Mouse (Mus musculus) liver, embryonic 14.5 days (tissue): ENCODE results near the gene Hgd. TPM values are rescaled to one million over a fixed set of nuclear protein-coding genes. Genes with fewer than 3 reads are reported as not detected.

ENCODE experiments used
- ATAC-seq: fragments of 200-750 bp; cut with Nextera tagmentation; 2 replicates; pipeline ENCODE4 v1.8.0; 2017; ENCODE audit warnings: moderate number of reproducible peaks, mild to moderate bottlenecking, moderate library complexity; ENCODE audit not compliant: insufficient read depth
- DNase-seq, 3 experiments: peaks; one replicate each; pipeline ENCODE4 v3.0.0-alpha.2; 2012 to 2013; ENCODE audit warnings: low read depth in 3 of 3, low spot score in 3 of 3
- H3K27ac ChIP-seq: fragments of 300-500 bp; sonication (generic); 2 replicates; pipeline ENCODE4 v1.5.1; 2014; ENCODE audit warnings: moderate library complexity, mild to moderate bottlenecking, control low read depth, inconsistent platforms
- H3K27me3 ChIP-seq: fragments of 300-500 bp; sonication (generic); 2 replicates; pipeline ENCODE4 v1.6.1; 2014; ENCODE audit warnings: mild to moderate bottlenecking, low read length, moderate library complexity; ENCODE audit not compliant: control insufficient read depth, insufficient read depth
- H3K36me3 ChIP-seq: fragments of 300-500 bp; sonication (generic); replicated peaks from 2 replicates; pipeline ENCODE4 v1.6.1; 2014; ENCODE audit warnings: low read depth; ENCODE audit not compliant: control insufficient read depth, insufficient read depth
- H3K4me1 ChIP-seq, 2 experiments: fragments of 200-500 bp in 1 of 2; fragments of 300-500 bp in 1 of 2; sonication (generic) in 1 of 2; replicated peaks; 2 replicates each; pipeline ENCODE4 v1.6.1; 2012 to 2014; ENCODE audit warnings: antibody characterized with exemption in 1 of 2, inconsistent platforms in 1 of 2, low read length in 1 of 2; ENCODE audit not compliant: control insufficient read depth in 2 of 2, insufficient read depth in 2 of 2
- H3K4me2 ChIP-seq: fragments of 300-500 bp; sonication (generic); 2 replicates; pipeline ENCODE4 v1.6.1; 2014; ENCODE audit warnings: low read depth, mild to moderate bottlenecking, control low read depth, moderate library complexity
- H3K4me3 ChIP-seq, 2 experiments: fragments of 200-500 bp in 1 of 2; fragments of 300-500 bp in 1 of 2; sonication (generic) in 1 of 2; 2 replicates each; pipeline ENCODE4 v1.5.1; 2012 to 2014; ENCODE audit warnings: low read depth in 2 of 2, low read length in 2 of 2, mild to moderate bottlenecking in 2 of 2, control low read depth in 1 of 2, inconsistent platforms in 1 of 2, moderate library complexity in 1 of 2; ENCODE audit not compliant: insufficient read depth in 1 of 2
- H3K9ac ChIP-seq: fragments of 300-500 bp; sonication (generic); replicated peaks from 2 replicates; pipeline ENCODE4 v1.6.1; 2014; ENCODE audit warnings: mild to moderate bottlenecking, control low read depth, moderate library complexity
- H3K9me3 ChIP-seq: fragments of 300-500 bp; sonication (generic); 2 replicates; pipeline ENCODE4 v1.6.1; 2016; ENCODE audit warnings: low read length, mixed read lengths; ENCODE audit not compliant: control insufficient read depth
- CTCF ChIP-seq: IDR thresholded peaks from 2 replicates; pipeline ENCODE4 v1.5.1; 2016; ENCODE audit warnings: antibody characterized with exemption, low read depth, control low read depth
- EP300 ChIP-seq: IDR thresholded peaks from 2 replicates; pipeline ENCODE4 v1.6.1; 2016; ENCODE audit warnings: antibody characterized with exemption, low read depth
- WGBS: fragments of 180-500 bp; shearing (Covaris S2); extraction: QIAGEN DNeasy Blood & Tissue Kit; methylation state at CpG from one replicate; pipeline ENCODE4 v1.1.7; 2014; ENCODE audit not compliant: insufficient replicate concordance; 5-methylcytosine and 5-hydroxymethylcytosine counted together
- polyA plus RNA-seq, 2 experiments: library from polyadenylated mRNA; depleted of rRNA in 1 of 2; stranded (reverse) in 1 of 2; unstranded in 1 of 2; fragments of >200 nt; fragmentation: Nextera tagmentation in 1 of 2; extraction: Ambion mirVana in 1 of 2; gene quantifications; 2 replicates each; pipeline versions ENCODE4 v1.2.1 to v1.2.3; 2012 to 2014

Hgd gene
- polyA plus RNA-seq, 2 experiments, result 20.3 to 32.7 TPM

DNA sequence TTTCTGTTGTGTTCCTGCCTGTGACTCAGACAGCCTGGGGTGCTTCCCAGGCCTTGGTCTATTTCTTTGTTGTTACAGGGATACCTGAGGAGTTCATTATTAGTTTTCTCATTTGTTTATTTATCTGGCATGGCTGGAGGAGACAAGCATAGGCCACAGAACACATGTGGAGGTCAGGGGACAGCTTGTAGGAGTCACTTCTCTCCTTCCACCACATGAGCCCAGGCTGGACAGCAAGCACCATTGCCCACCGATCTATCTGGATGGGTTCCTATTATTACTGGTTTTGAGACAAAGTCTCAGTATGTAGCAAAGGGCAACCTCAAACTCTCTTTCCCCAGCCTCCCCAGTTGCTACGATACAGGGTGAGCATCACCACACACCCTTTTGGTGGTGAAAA, 100.3 kb downstream of the Hgd start:
- no peak for ATAC-seq
- Histone ChIP-seq H3K4me2 (no peak overlapping the region), H3K4me3 (no peak overlapping the region), H3K36me3 (no peaks in the 10 kb centered on the region), H3K27me3 (no peaks in the 10 kb centered on the region), H3K27ac (no peak overlapping the region), H3K9ac (no peak overlapping the region), H3K4me1 (peaks cover 2 to 7% of the 10 kb centered on the region in 2 experiments; a peak in 3 of 4 replicates), H3K9me3 (no peaks in the 10 kb centered on the region)
- no peak for DNase-seq
- TF ChIP-seq EP300 (no peak), CTCF (no peak)
- 68% methylated on average over 2 of the region's 2 CpGs for WGBS

GRCm38 (mm10) chr16:37680831-37681230, 100.9 kb downstream of the Hgd start:
- no peak overlapping the region for H3K4me2 ChIP-seq
- H3K9me3 ChIP-seq, result no peaks in the 10 kb centered on the region
- TF ChIP-seq EP300 (no peak), CTCF (no peak)
- H3K27me3 ChIP-seq, result no peaks in the 10 kb centered on the region
- H3K27ac ChIP-seq, result no peak overlapping the region
- H3K4me3 ChIP-seq, result no peak overlapping the region
- ATAC-seq (no peak), DNase-seq (no peak)
- peaks cover 6 to 12% of the 10 kb centered on the region in 2 experiments for H3K4me1 ChIP-seq
- H3K36me3 ChIP-seq, result no peaks in the 10 kb centered on the region
- H3K9ac ChIP-seq, result no peak overlapping the region
- WGBS, result 71% methylated on average over 8 of the region's 8 CpGs

Other genes with a start within 250 kb of the Hgd start
- gene Stxbp5l, start 195.2 kb upstream of the Hgd start, polyA plus RNA-seq (2012; rRNA removed), result not detected in 2 replicates
- gene Stxbp5l, start 195.2 kb upstream of the Hgd start, polyA plus RNA-seq (2014; fragmentation: Nextera tagmentation; extraction: Ambion mirVana), result not detected in 2 replicates
- gene Gtf2e1, start 40.4 kb upstream of the Hgd start, polyA plus RNA-seq (2012; rRNA removed), result 4.3 and 6.6 TPM in 2 replicates
- gene Gtf2e1, start 40.4 kb upstream of the Hgd start, polyA plus RNA-seq (2014; fragmentation: Nextera tagmentation; extraction: Ambion mirVana), result 8.6 and 9.7 TPM in 2 replicates
- gene Rabl3, start 40.3 kb upstream of the Hgd start, polyA plus RNA-seq (2012; rRNA removed), result 3.8 TPM in 2 replicates
- gene Rabl3, start 40.3 kb upstream of the Hgd start, polyA plus RNA-seq (2014; fragmentation: Nextera tagmentation; extraction: Ambion mirVana), result 14.0 and 15.4 TPM in 2 replicates
- 23.9 and 34.3 TPM in 2 replicates for gene Ndufb4, start 74.3 kb downstream of the Hgd start, polyA plus RNA-seq (2012; rRNA removed)
- gene Ndufb4, start 74.3 kb downstream of the Hgd start, polyA plus RNA-seq (2014; fragmentation: Nextera tagmentation; extraction: Ambion mirVana), result 47.2 and 52.9 TPM in 2 replicates
- 6.1 and 9.9 TPM in 2 replicates for gene Fstl1, start 196.7 kb downstream of the Hgd start, polyA plus RNA-seq (2012; rRNA removed)
- 15.4 and 15.8 TPM in 2 replicates for gene Fstl1, start 196.7 kb downstream of the Hgd start, polyA plus RNA-seq (2014; fragmentation: Nextera tagmentation; extraction: Ambion mirVana)